Mouse (Mus musculus) heart, embryonic 16.5 days (tissue): ENCODE results near the gene Gpc5. TPM values are rescaled to one million over a fixed set of nuclear protein-coding genes. Genes with fewer than 3 reads are reported as not detected.

Experiments used
- ATAC-seq: fragments of 200-750 bp; cut with Nextera tagmentation; replicated peaks from 2 replicates; pipeline ENCODE4 v1.8.0; 2017; ENCODE audit warnings: moderate number of reproducible peaks; ENCODE audit not compliant: insufficient read depth, low FRiP score; ENCODE audit errors: extremely low read depth
- H3K27ac ChIP-seq: fragments of 300-500 bp; sonication (generic); 2 replicates; pipeline ENCODE4 v1.5.1; 2014; ENCODE audit warnings: mild to moderate bottlenecking, low read length, control low read depth, moderate library complexity
- H3K27me3 ChIP-seq: fragments of 300-500 bp; sonication (generic); 2 replicates; pipeline ENCODE4 v1.6.1; 2014; ENCODE audit warnings: low read length, mixed read lengths; ENCODE audit not compliant: control insufficient read depth, insufficient read depth
- H3K36me3 ChIP-seq: fragments of 300-500 bp; sonication (generic); 2 replicates; pipeline ENCODE4 v1.6.1; 2014; ENCODE audit not compliant: control insufficient read depth, insufficient read depth
- H3K4me1 ChIP-seq: fragments of 300-500 bp; sonication (generic); 2 replicates; pipeline ENCODE4 v1.6.1; 2014; ENCODE audit warnings: low read length, mixed read lengths; ENCODE audit not compliant: control insufficient read depth, insufficient read depth
- H3K4me2 ChIP-seq: fragments of 300-500 bp; sonication (generic); 2 replicates; pipeline ENCODE4 v1.6.1; 2014; ENCODE audit warnings: low read depth, mild to moderate bottlenecking, control low read depth, low read length
- H3K4me3 ChIP-seq: fragments of 300-500 bp; sonication (generic); 2 replicates; pipeline ENCODE4 v1.5.1; 2014; ENCODE audit warnings: mild to moderate bottlenecking, control low read depth, low read length
- H3K9ac ChIP-seq: fragments of 300-500 bp; sonication (generic); 2 replicates; pipeline ENCODE4 v1.6.1; 2014; ENCODE audit warnings: low read length, control low read depth
- H3K9me3 ChIP-seq: fragments of 300-500 bp; sonication (generic); replicated peaks from 2 replicates; pipeline ENCODE4 v1.6.1; 2016; ENCODE audit warnings: low read length; ENCODE audit not compliant: control insufficient read depth
- WGBS: fragments of 180-500 bp; shearing (Covaris S2); extraction: QIAGEN DNeasy Blood & Tissue Kit; methylation state at CpG from one replicate; pipeline ENCODE4 v1.1.7; 2014; 5-methylcytosine and 5-hydroxymethylcytosine counted together
- polyA plus RNA-seq: library from polyadenylated mRNA; unstranded; fragments of >200 nt; fragmentation: Nextera tagmentation; extraction: Ambion mirVana; gene quantifications from 2 replicates; pipeline ENCODE4 v1.2.1, GENCODE M21; 2015

Gene Gpc5
- polyA plus RNA-seq, result 0.12 and 0.43 TPM in 2 replicates

GRCm38 (mm10) chr14:115092081-115092480 lies at the start of gene Gpc5:
TSS of gene Gpc5 (plus strand) at chr14:115092215.
- peaks cover 3% of the 10 kb centered on the region for H3K4me1 ChIP-seq
- H3K36me3 ChIP-seq, result no peaks in the 10 kb centered on the region
- peak; percentile 99 for ATAC-seq
- no peak within 1 kb of the TSS for H3K27ac ChIP-seq
- H3K9me3 ChIP-seq, result no peaks in the 10 kb centered on the region
- WGBS, result under 1% methylated on average over 31 of the region's 31 CpGs
- peaks cover 29% of the 10 kb centered on the region for H3K27me3 ChIP-seq
- H3K9ac ChIP-seq, result peak within 1 kb of the TSS; percentile 60
- H3K4me2 ChIP-seq, result peak within 1 kb of the TSS; percentile 98
- H3K4me3 ChIP-seq, result peak within 1 kb of the TSS; percentile 78

- ATAC-seq, result no peak
- Histone ChIP-seq H3K9ac (peak overlapping the region; percentile 93), H3K4me3 (peak overlapping the region; percentile 67), H3K27me3 (peaks cover 3% of the 10 kb centered on the region; the same call in 1 of the 2 replicates), H3K9me3 (no peaks in the 10 kb centered on the region), H3K4me2 (peak overlapping the region; percentile 99), H3K27ac (peak overlapping the region; percentile 93), H3K36me3 (peaks cover 37% of the 10 kb centered on the region), H3K4me1 (peaks cover 13% of the 10 kb centered on the region)
- 1% methylated on average over 4 of the region's 4 CpGs for WGBS
These were observed 49.4 kb upstream of the Gpc5 start for GRCm38 (mm10) chr14:115042660-115043059.

DNA sequence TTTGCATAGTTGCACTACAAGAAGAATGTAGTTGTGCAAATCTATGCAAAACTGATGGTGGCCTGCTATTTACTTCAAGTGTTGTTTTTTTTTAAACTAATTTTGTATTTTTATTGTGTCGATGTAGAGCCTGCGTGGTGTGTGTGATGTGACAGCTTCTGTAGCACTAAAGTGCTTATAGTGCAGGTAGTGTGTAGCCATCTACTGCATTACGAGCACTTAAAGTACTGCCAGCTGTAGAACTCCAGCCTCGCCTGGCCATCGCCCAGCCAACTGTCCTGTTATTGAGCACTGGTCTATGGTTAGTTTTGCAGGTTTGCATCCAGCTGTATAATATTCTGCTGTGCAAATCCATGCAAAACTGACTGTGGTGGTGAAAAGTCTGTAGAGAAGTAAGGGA lies 48.0 kb upstream of the Gpc5 start:
- WGBS, result 76% methylated on average over 5 of the region's 5 CpGs
- H3K27ac ChIP-seq, result no peak overlapping the region
- no peak overlapping the region for H3K9ac ChIP-seq
- no peaks in the 10 kb centered on the region for H3K9me3 ChIP-seq
- H3K4me3 ChIP-seq, result no peak overlapping the region
- no peak overlapping the region for H3K4me2 ChIP-seq
- ATAC-seq, result no peak
- H3K27me3 ChIP-seq, result no peaks in the 10 kb centered on the region
- peaks cover 37% of the 10 kb centered on the region for H3K36me3 ChIP-seq
- peaks cover 13% of the 10 kb centered on the region for H3K4me1 ChIP-seq

DNA sequence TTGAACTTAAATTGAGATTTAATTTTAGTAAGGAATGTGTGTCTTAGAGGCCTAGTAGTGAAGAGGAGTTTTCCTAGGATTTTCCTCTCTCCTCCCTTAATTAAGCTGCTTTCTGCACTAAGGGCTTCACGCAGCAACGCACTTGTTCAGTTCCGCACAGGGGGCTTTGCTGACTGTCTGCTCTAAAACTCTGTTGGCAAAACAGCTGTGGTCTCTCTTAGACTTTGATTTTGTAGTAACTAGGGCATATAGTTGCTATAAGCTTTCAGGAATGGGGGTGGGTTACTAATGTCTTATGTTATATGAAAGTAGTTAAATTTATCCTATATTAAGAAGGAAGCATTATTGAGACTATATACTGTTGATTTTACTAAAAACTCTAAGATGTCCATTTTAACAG lies 46.3 kb upstream of the Gpc5 start:
- Histone ChIP-seq H3K4me3 (no peak overlapping the region), H3K27ac (no peak overlapping the region), H3K27me3 (no peaks in the 10 kb centered on the region), H3K36me3 (peaks cover 37% of the 10 kb centered on the region), H3K4me2 (no peak overlapping the region), H3K9me3 (no peaks in the 10 kb centered on the region), H3K4me1 (peaks cover 10% of the 10 kb centered on the region), H3K9ac (no peak overlapping the region)
- no peak for ATAC-seq
- 96% methylated on average over 3 of the region's 3 CpGs for WGBS

GRCm38 (mm10) chr14:115047316-115047715 lies 44.7 kb upstream of the Gpc5 start:
- H3K36me3 ChIP-seq, result peaks cover 37% of the 10 kb centered on the region
- peaks cover 10% of the 10 kb centered on the region for H3K4me1 ChIP-seq
- no peak overlapping the region for H3K4me3 ChIP-seq
- no peak for ATAC-seq
- 90% methylated on average over 3 of the region's 3 CpGs for WGBS
- no peaks in the 10 kb centered on the region for H3K9me3 ChIP-seq
- no peak overlapping the region for H3K9ac ChIP-seq
- no peaks in the 10 kb centered on the region for H3K27me3 ChIP-seq
- no peak overlapping the region for H3K27ac ChIP-seq
- H3K4me2 ChIP-seq, result no peak overlapping the region

GRCm38 (mm10) chr14:115047990-115048862 lies 43.8 kb upstream of the Gpc5 start:
- peaks cover 3% of the 10 kb centered on the region; the same call in 1 of the 2 replicates for H3K4me1 ChIP-seq
- no peak for ATAC-seq
- WGBS, result 65% methylated on average over 5 of the region's 5 CpGs
- H3K27me3 ChIP-seq, result no peaks in the 10 kb centered on the region
- H3K4me2 ChIP-seq, result no peak overlapping the region
- H3K27ac ChIP-seq, result no peak overlapping the region
- peaks cover 37% of the 10 kb centered on the region for H3K36me3 ChIP-seq
- no peak overlapping the region for H3K4me3 ChIP-seq
- no peaks in the 10 kb centered on the region for H3K9me3 ChIP-seq
- H3K9ac ChIP-seq, result no peak overlapping the region

DNA sequence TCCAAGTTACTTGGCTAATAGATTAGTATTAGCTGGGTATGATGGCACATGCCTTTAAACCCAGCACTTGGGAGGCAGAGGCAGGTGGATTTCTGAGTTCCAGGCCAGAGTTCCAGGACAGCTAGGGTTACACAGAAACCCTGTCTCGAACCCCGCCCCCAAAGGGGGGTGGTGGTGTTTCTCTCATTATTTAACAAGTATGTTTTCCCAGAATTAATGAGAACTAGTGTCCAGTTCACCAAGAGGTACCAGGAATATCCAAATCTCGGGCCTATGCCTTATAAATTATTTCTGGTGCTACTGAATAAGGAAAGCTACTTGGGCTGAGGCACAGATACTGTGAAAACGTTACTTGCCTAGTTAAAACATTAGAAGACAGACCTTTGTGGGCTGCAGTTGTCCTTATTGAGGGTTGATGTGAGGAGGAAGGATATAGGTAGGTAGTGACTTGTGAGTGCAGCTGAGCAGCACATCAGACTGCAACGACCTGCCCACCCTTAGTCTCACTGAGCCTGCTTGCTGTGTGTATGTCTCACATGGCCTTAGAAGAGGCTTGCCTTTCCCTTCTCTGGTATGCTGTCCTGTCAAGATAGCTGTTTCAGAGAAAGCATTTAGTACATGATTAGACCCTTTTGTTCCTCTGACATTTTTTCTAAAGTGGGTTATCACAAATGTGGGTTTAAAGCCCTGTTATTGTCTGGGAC lies 43.0 kb upstream of the Gpc5 start:
- Histone ChIP-seq H3K4me2 (no peak overlapping the region), H3K27me3 (no peaks in the 10 kb centered on the region), H3K4me3 (no peak overlapping the region), H3K4me1 (0 out of 2 replicates have a peak, but pooled peaks cover 3% of the 10 kb centered on the region), H3K9ac (no peak overlapping the region), H3K27ac (no peak overlapping the region), H3K9me3 (no peaks in the 10 kb centered on the region), H3K36me3 (peaks cover 30% of the 10 kb centered on the region)
- 46% methylated on average over 5 of the region's 5 CpGs for WGBS
- no peak for ATAC-seq

DNA sequence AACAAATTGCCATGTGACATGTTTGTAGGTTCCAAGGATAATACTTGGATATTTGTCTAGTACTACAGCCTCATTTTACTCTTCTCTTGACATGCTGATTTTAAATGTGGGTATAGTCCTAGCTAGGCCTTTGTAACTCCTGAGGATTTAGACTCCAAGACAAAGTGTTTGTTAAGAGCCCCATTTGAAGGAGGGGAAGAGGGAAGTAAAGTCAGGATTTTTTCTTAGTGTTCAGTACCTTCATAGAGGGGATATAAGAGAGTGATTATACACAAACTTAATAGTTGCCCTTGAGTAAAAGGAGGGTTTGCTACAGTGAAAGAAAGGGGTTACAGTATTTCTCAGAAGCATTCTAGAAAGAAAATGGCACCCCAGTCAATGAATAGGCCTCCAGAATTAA lies 42.2 kb upstream of the Gpc5 start:
- Histone ChIP-seq H3K4me2 (no peak overlapping the region), H3K27me3 (no peaks in the 10 kb centered on the region), H3K4me1 (no peaks in the 10 kb centered on the region), H3K27ac (no peak overlapping the region), H3K9ac (no peak overlapping the region), H3K9me3 (no peaks in the 10 kb centered on the region), H3K4me3 (no peak overlapping the region), H3K36me3 (peaks cover 22% of the 10 kb centered on the region)
- no peak for ATAC-seq
